Mouse (Mus musculus) adrenal gland, adult 18-20 months (tissue): ENCODE data around the gene C530008M17Rik. TPM values are rescaled to one million over a fixed set of nuclear protein-coding genes. Genes with fewer than 3 reads are reported as not detected.

Experiments used
- DNase-seq, 2 experiments: peaks; one replicate each; pipeline ENCODE4 v3.0.0; 2021 to 2022; ENCODE audit warnings: low spot score in 2 of 2
- total RNA-seq, 2 experiments: library from RNA; stranded (reverse); gene quantifications; 1 replicate in 1 of 2; 2 replicates in 1 of 2; pipeline ENCODE4 v1.2.3; 2021

The C530008M17Rik gene
- total RNA-seq, 2 experiments from 2014 or later, result 5.5 to 12.8 TPM

GRCm38 (mm10) chr5:76822097-76822496 is 165.8 kb downstream of the C530008M17Rik start:
- DNase-seq, result no peak

DNA sequence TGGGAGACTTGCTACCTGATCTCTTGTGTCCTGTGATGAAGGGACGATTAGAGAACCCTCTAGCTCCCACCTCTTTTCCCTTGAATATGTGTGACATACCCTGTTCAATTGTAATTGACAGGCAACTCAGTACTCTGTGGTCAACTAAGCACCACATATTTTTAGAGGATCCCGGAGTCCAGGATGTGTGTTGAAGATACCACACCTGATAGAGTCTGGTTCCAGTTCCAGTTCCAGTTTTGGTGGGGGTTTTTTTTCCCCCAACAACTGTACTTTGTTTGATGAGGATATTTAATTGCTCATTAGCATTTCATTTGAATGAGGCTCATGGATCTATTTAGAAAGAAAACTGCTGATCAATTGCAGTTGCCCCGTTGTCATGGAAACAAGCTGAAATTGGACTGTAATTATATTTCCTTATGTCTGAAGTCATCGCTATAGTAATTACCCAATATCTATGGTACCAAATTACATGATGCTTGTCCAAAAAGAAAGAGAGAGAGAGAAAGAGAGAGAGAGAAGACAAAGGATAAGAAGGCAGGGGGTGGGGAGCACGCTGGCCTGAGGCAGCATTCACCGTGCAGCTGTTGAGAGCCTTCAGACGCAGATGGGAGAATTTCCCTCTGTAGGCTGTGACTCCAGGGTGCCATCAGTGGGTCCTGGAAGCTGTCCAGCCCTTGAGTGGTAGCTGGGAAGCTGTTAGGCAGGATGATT is 172.4 kb downstream of the C530008M17Rik start:
- DNase-seq, result no peak

GRCm38 (mm10) chr5:76832529-76833210 is 176.4 kb downstream of the C530008M17Rik start:
- no peak for DNase-seq

DNA sequence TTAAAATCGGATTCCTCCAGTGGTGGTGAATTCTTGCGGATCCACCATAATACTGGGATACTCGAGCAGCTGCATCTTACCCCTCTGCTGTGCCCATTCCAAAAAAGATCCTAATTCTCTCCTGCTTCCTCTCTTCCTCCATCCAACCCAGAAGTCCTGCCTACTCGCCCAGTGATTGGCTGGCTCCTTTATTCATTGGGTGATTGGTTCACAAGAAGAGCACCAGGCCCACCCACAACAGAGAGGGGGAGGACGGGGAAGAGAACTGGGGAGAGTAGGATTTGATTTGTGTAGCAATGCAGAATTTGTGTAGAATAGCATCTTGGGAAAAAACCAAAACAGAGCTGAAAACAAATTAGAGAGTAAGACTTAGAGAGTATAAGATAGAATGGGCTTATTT is 180.7 kb downstream of the C530008M17Rik start:
- DNase-seq, result no peak

DNA sequence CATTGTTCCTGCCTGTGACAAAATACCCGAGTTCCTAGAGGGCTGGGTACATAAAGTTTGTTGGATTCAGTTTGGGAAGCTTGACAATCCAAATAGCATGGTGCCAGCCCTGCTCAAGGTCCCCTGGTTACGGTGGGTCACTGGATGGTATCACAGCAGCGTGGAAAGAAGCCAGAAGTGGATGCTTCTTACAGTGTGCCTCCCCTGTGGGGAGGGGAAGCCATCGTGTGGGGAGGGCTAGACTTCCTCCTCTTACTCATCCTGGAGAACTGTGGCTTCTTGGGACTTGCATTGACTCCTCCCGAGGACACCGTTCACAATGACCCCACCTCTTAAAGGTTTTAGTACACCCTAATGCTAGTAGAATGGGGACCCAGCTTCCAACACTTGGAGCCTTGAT is 183.5 kb downstream of the C530008M17Rik start:
- no peak for DNase-seq

GRCm38 (mm10) chr5:76841859-76842258 is 185.5 kb downstream of the C530008M17Rik start:
- no peak for DNase-seq

GRCm38 (mm10) chr5:76843448-76843847 is 187.1 kb downstream of the C530008M17Rik start:
- peak in 1 of 2 experiments; percentile 47 for DNase-seq

DNA sequence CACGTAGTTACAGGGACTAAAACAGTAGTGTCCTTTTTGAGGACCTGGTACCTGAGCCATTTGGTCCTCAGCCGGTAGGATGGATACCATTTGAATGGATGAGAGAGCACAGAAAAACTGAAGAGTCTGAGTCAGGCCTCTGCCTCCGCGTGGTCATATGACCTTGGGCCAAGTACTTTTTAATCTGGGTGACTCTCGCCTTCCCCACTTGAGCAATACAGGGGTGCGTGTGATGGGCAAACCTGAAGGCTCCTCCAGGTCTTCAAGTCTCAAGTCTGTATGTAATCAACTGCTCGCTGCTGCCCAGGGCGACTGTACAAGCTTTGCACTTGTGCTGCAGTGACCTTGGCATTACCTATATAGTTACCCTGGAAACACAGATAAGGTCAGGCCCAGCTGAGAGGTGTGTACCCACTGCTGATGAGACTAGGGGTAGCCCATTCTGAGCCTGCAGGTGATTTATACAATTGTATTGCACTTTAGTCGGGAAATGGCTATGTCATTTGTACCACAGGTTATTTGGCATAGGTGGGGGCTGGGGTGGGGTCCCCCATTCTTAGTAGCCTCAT is 187.6 kb downstream of the C530008M17Rik start:
- no peak for DNase-seq

DNA sequence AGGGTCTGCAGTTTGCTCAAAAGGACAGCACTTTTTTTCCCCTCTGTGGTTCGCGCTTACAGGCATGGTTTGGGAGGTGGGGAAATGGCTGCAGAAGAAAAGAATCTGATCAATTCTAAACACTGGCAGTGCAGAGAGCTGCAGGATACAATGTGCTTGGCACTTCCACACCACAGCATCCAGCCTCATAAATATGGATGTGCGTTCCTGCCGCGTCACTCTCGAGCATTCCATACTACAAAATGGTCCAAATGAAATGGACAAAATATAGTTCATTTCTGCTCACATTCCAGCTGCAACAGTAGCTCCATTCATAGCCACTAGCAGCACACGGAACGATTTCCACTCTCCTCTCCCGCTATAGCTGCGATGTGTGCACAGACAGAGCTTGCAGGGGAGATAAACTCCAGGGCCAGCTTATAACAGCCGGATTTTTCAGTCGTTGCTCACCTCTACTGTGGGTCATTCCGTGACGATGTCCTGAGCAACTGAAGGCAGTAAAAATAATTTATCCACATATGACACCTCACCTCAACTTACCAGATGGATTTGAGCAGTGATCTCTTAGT is 188.4 kb downstream of the C530008M17Rik start:
- no peak for DNase-seq

DNA sequence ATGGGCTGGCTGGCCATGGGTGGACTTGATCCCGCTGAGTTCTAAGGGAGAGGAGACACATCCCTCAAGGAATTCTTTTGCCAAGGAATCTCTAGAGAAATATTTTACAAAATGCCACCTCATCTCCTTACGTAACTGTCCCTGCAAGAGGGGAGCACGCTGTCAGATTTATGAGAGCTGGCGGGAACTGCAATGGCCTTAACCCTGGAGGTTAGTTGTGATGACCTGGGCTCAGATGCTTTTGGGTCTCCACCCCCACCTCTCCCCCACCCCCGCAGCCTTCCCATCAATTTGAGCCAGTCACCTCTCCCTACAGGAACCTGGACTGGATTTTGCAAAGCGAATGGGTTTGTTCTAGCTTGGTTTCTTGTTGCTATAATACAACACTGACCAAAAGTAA is 190.8 kb downstream of the C530008M17Rik start:
- DNase-seq, result no peak

GRCm38 (mm10) chr5:76851316-76851715 is 195.0 kb downstream of the C530008M17Rik start:
- no peak for DNase-seq

- DNase-seq, result peak; percentile 81 to 84
These were observed 197.2 kb downstream of the C530008M17Rik start for GRCm38 (mm10) chr5:76853549-76853948.

GRCm38 (mm10) chr5:76855829-76856600 is 199.7 kb downstream of the C530008M17Rik start:
- DNase-seq, result no peak

GRCm38 (mm10) chr5:76857103-76858015 is 201.0 kb downstream of the C530008M17Rik start:
- no peak for DNase-seq

DNA sequence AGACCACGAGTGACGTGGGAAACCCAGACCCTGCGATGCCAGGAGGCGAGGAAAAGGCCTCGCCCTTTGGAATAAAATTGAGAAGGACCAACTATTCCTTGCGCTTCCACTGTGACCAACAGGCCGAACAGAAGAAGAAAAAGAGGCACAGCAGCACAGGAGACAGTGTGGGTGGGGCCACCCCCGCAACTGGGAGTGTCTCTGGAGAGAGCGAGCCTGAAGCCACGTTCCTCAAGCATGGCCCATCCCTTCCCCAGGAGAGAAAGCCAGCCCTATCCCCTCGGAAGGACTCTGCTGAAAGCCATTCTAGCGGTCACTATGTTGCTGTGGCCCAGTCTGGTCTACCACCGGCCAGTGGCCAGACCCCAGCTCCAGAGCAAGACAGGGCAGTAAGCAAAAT is 202.1 kb downstream of the C530008M17Rik start:
- no peak for DNase-seq

- no peak for DNase-seq
These were observed 210.5 kb downstream of the C530008M17Rik start for GRCm38 (mm10) chr5:76866819-76867218.

DNA sequence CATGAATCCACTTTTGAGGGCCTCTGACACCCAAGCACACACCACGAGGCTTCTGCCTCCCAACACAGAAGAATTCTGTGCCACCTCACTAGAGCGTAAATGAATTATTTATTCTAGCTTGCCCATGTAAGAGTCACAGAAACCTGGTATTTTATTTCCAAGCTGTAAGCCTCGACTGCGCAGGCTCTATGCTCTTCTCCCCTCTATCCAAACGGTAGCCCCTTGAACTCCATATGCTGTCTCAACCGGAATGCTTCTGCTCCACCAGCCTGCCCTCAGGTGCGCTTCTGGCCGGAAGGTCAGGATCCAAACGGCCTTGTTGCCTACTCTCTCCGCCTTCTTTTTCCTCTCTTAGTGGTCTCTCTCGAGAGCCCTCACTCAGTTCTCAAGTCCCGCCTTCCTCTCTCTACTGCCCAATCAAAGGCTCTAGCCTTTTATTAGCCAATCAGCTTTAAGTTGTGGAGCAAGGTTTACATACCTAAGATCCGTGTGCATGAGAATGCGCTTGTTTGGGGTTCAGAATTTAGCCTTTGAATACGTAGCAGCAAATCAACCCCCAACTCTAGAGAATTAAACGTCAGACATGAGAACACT is 212.5 kb downstream of the C530008M17Rik start:
- no peak for DNase-seq

- DNase-seq, result no peak
These were observed 213.2 kb downstream of the C530008M17Rik start for GRCm38 (mm10) chr5:76869553-76869952.

GRCm38 (mm10) chr5:76876106-76876758 is 219.9 kb downstream of the C530008M17Rik start:
- DNase-seq, result no peak
